Mouse (Mus musculus) layer of hippocampus, adult 6 months (tissue): Measurements from ENCODE around the gene Zfp560. TPM values are rescaled to one million over a fixed set of nuclear protein-coding genes. Genes with fewer than 3 reads are reported as not detected.

Experiments
- long read RNA-seq, 2 experiments: library from polyadenylated mRNA; unstranded; transcript quantifications; one replicate each; pipeline ENCODE4 v2.0.0; 2019 to 2020
- polyA plus RNA-seq: library from polyadenylated mRNA; unstranded; fragments of <200 nt; fragmentation: Nextera tagmentation; gene quantifications from 2 replicates; pipeline ENCODE4 v1.2.3, GENCODE M21; 2021

Zfp560 gene
- polyA plus RNA-seq, result 48.9 and 51.2 TPM in 2 replicates
- long read RNA-seq, experiment 1, transcript Zfp560-202 (3 exons, 608 nt), result major isoform, 20 of 20 reads
- long read RNA-seq, experiment 1, partial matches to known transcripts, result 0 of 20 reads
- long read RNA-seq, experiment 1, other reads (novel, unspliced or antisense), result 0 of 20 reads
- long read RNA-seq, experiment 2, full-length matches to known transcripts, result 4 of 4 reads
- long read RNA-seq, experiment 2, partial matches to known transcripts, result 0 of 4 reads
- long read RNA-seq, experiment 2, other reads (novel, unspliced or antisense), result 0 of 4 reads

DNA sequence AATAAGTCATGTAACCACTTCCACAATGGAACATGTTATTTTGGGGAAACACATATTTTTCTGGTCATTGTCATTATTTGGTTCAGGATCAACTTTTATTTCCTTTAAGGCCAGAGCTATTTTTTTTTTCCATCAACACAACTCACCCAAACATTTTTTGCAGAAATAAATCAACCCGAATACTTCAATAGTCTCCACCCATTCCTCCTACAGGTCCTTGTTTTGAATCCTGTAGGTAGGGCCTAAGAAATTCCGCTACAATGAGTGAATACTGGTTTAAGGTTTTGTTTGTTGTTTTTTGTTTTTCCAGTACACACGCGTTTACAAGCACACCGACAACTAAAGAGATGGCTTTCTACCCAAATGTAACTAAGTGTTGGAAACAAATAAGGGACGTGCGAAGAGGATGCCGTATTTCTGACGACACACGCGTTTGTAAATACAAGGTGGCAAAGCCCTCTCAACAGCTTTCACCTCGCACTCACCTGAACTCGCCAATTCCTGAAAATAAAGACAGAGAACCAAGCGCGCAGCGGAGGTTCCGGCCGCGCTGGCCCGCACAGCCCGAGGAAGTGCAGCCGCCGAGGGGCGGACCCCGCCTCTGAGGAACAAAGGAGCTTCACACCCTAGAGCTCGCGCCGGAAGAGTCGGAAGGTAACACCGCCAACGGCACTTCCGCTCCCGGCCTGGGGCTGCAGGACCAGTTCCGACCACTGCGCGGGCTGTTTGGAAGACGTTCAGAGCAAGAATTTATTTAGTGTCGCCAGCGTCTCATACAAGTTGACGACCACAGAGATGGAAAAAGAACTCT, at the start of gene Zfp560:
Zfp560 (minus strand) TSS at position 646 of the 811 bp plus-strand sequence.

DNA sequence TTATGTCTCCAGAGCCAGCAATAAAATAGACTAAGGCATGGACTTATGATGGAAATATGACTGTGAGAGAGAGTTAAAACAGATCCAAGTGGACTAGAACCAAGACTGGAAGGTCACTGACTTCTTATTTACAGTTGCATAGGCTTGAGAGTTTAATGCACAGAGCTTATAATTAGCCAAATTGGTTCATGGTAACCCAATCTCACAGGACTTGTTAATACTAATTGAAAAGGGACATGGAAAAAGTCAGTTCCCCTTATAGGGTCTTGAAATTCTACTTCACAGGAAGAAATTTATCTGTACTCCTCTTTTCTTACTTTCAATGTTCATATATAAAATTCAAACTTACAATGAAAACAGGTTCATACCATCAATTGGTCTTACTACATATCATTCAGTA, 49.0 kb downstream of the Zfp560 start, which contains the start of gene Olfr18:
Olfr18 (minus strand) TSS at position 101 of the 400 bp plus-strand sequence.

DNA sequence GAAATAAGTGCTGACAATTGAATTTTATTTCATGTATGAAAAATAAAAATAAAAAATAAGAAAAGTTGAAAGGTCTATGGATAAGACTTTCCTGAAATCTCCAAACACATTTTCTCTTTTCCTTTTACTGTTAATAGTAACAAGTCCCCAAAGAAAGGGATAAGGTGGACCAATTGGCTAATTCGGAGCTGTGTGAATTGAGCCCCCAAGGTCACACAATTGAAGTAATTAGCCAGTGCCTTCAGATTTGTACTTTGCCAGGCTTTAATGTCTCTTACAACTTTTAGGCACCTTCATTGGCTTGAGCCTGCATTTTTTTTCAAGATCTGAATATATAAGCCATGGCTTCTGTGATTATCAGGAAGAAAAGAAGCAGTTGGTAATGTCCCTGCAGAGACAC, 86.7 kb downstream of the Zfp560 start, which contains the start of gene Olfr873:
Olfr873 (plus strand) TSS at position 301 of the 400 bp plus-strand sequence.

Other genes with a start within 250 kb of the Zfp560 start
- not detected in 2 replicates for gene Olfr870, start 211.1 kb downstream of the Zfp560 start, polyA plus RNA-seq
- gene Olfr871, start 173.0 kb downstream of the Zfp560 start, polyA plus RNA-seq, result not detected in 2 replicates
- not detected in 2 replicates for gene Olfr872, start 148.1 kb downstream of the Zfp560 start, polyA plus RNA-seq
- not detected in 2 replicates for gene Olfr39, start 102.8 kb downstream of the Zfp560 start, polyA plus RNA-seq
- not detected in 2 replicates for gene Olfr873, start 86.6 kb downstream of the Zfp560 start, polyA plus RNA-seq
- not detected in 2 replicates for gene Olfr18, start 49.1 kb downstream of the Zfp560 start, polyA plus RNA-seq
- gene Zfp26, start 75.0 kb upstream of the Zfp560 start, polyA plus RNA-seq, result 9.9 and 10.3 TPM in 2 replicates
- gene Zfp426, start 107.6 kb upstream of the Zfp560 start, polyA plus RNA-seq, result 10.7 and 11.8 TPM in 2 replicates
- 25.5 and 30.0 TPM in 2 replicates for gene Zfp266, start 136.2 kb upstream of the Zfp560 start, polyA plus RNA-seq
- gene Zfp846, start 196.1 kb upstream of the Zfp560 start, polyA plus RNA-seq, result 17.8 and 18.2 TPM in 2 replicates